Mouse (Mus musculus): Measurements from ENCODE around the gene Ube2a.

Ube2a gene

GRCm38 (mm10) chrX:36873765-36874164, at the start of gene Ube2a, which contains the start of gene C330007P06Rik:
Gene Ube2a (plus strand): TSS chrX:36873900.
Gene C330007P06Rik (minus strand): TSS chrX:36874111.
- no peak for DNase-seq

- DNase-seq = no peak
These were observed 49.6 kb upstream of the Ube2a start for GRCm38 (mm10) chrX:36823932-36824711.

- peak; percentile 36 to 58 for DNase-seq
These were observed 48.7 kb upstream of the Ube2a start for GRCm38 (mm10) chrX:36825032-36825431.

- no peak for DNase-seq
These were observed 46.8 kb upstream of the Ube2a start for GRCm38 (mm10) chrX:36826873-36827272.

GRCm38 (mm10) chrX:36830271-36830670, 43.4 kb upstream of the Ube2a start:
- peak; percentile 67 to 76 for DNase-seq

GRCm38 (mm10) chrX:36831632-36832031, 42.1 kb upstream of the Ube2a start:
- DNase-seq = no peak

- DNase-seq = peak; percentile 81
These were observed 40.2 kb upstream of the Ube2a start for GRCm38 (mm10) chrX:36833397-36834084.

- DNase-seq = no peak
These were observed 36.5 kb upstream of the Ube2a start for GRCm38 (mm10) chrX:36837069-36837676.

GRCm38 (mm10) chrX:36839391-36839790, 34.3 kb upstream of the Ube2a start:
- DNase-seq = peak; percentile 42 to 60

GRCm38 (mm10) chrX:36841698-36842097, 32.0 kb upstream of the Ube2a start:
- no peak for DNase-seq

- DNase-seq = no peak
These were observed 30.2 kb upstream of the Ube2a start for GRCm38 (mm10) chrX:36843346-36843990.

GRCm38 (mm10) chrX:36847152-36847551, 26.5 kb upstream of the Ube2a start:
- DNase-seq = no peak

GRCm38 (mm10) chrX:36852631-36853030, 21.1 kb upstream of the Ube2a start:
- no peak for DNase-seq

GRCm38 (mm10) chrX:36863766-36864608, 9.7 kb upstream of the Ube2a start:
- peak; percentile 86 to 91 for DNase-seq

GRCm38 (mm10) chrX:36864609-36865328, 8.9 kb upstream of the Ube2a start:
- no peak for DNase-seq

- no peak for DNase-seq
These were observed 3.3 kb upstream of the Ube2a start for GRCm38 (mm10) chrX:36870372-36870771.

GRCm38 (mm10) chrX:36874178-36874696, 537 bp downstream of the Ube2a start:
- DNase-seq = peak; percentile 92 to 95

- DNase-seq = no peak
These were observed 1.0 kb downstream of the Ube2a start for GRCm38 (mm10) chrX:36874704-36875128.

- peak; percentile 20 to 42 for DNase-seq
These were observed 11.0 kb downstream of the Ube2a start for GRCm38 (mm10) chrX:36884719-36885118.

- peak in 1 of 2 experiments; percentile 14 for DNase-seq
These were observed 25.2 kb downstream of the Ube2a start for GRCm38 (mm10) chrX:36898931-36899330.

GRCm38 (mm10) chrX:36901655-36902054, 28.0 kb downstream of the Ube2a start:
- DNase-seq = no peak
